27 mouse cellular contexts compared by ENCODE assay signal in genomic region chr5:67690336-67690735, GRCm38 (mm10).
"Had no signal": no experiment of that assay in that cellular context is flagged by ENCODE, and none has a peak within 500 bp of the region (broad histone marks: within the 10 kb centered on the region; RNA-seq: fewer than 3 reads in every experiment).

No protein-coding gene starts in this region.

- H3K4me3 ChIP-seq: limb, embryonic 10.5 days; limb, embryonic 12.5 days; limb, embryonic 13.5 days; limb, embryonic 15.5 days; liver, embryonic 12.5 days; liver, embryonic 13.5 days; liver, embryonic 15.5 days; lung, embryonic 15.5 days; megakaryocyte, embryonic 14.5 days; midbrain, embryonic 10.5 days; midbrain, embryonic 12.5 days; midbrain, embryonic 13.5 days; midbrain, embryonic 15.5 days; myocyte had no signal

- DNase-seq: left cerebral cortex, postnatal 4 days; liver; liver, embryonic 13.5 days; liver, postnatal 0 days; lung, adult 18-20 months; lung, adult 2 months; lung, embryonic 14.5 days; lung, postnatal 10 days; lung, postnatal 14 days; lung, postnatal 36 days; lung, postnatal 4 days; midbrain, embryonic 14.5 days had no signal

- H3K27ac ChIP-seq: limb, embryonic 10.5 days; limb, embryonic 12.5 days; limb, embryonic 13.5 days; limb, embryonic 15.5 days; liver, embryonic 12.5 days; liver, embryonic 13.5 days; liver, embryonic 14.5 days; liver, embryonic 15.5 days; lung, embryonic 15.5 days; macrophage; midbrain, embryonic 10.5 days; midbrain, embryonic 12.5 days; midbrain, embryonic 13.5 days; midbrain, embryonic 15.5 days had no signal

- H3K27me3 ChIP-seq: liver, embryonic 12.5 days; liver, embryonic 13.5 days; liver, embryonic 15.5 days; lung, embryonic 15.5 days; megakaryocyte, embryonic 14.5 days; midbrain, embryonic 15.5 days had no signal

- H3K9me3 ChIP-seq: limb, embryonic 10.5 days; limb, embryonic 12.5 days; limb, embryonic 13.5 days; limb, embryonic 15.5 days; liver, embryonic 12.5 days; liver, embryonic 13.5 days; liver, embryonic 15.5 days; lung, embryonic 15.5 days; megakaryocyte, embryonic 14.5 days; midbrain, embryonic 10.5 days; midbrain, embryonic 12.5 days; midbrain, embryonic 13.5 days; midbrain, embryonic 15.5 days had no signal

- H3K36me3 ChIP-seq: limb, embryonic 10.5 days; limb, embryonic 12.5 days; limb, embryonic 13.5 days; limb, embryonic 15.5 days; lung, embryonic 15.5 days; midbrain, embryonic 12.5 days; midbrain, embryonic 15.5 days had no signal

- H3K4me1 ChIP-seq: liver, embryonic 12.5 days; liver, embryonic 13.5 days; liver, embryonic 15.5 days; lung, embryonic 15.5 days; midbrain, embryonic 12.5 days; midbrain, embryonic 13.5 days; midbrain, embryonic 15.5 days had no signal
